Comparison of ENCODE assay signal across 36 mouse cellular contexts in genomic region chr11:100750127-100750526, GRCm38 (mm10). TPM values are rescaled to one million over a fixed set of nuclear protein-coding genes. Genes with fewer than 3 reads are reported as not detected.
"Had no signal": no experiment of that assay in that cellular context is flagged by ENCODE, and none has a peak within 500 bp of the region (broad histone marks: within the 10 kb centered on the region; RNA-seq: fewer than 3 reads in every experiment).

No protein-coding gene starts in this region.

- H3K4me1 ChIP-seq: heart, embryonic 12.5 days; hindbrain, embryonic 12.5 days; intestine, embryonic 15.5 days; limb, embryonic 12.5 days had no signal

- H3K27ac ChIP-seq: gastrocnemius, adult 2 months; heart, embryonic 10.5 days; hindbrain, embryonic 10.5 days; hindbrain, embryonic 12.5 days; hindbrain, embryonic 14.5 days; intestine, embryonic 15.5 days; layer of hippocampus, adult 2 months; limb, embryonic 10.5 days; limb, embryonic 12.5 days had no signal

- H3K9me3 ChIP-seq: heart, embryonic 10.5 days; heart, embryonic 12.5 days; hindbrain, embryonic 10.5 days; hindbrain, embryonic 12.5 days; intestine, embryonic 15.5 days; limb, embryonic 10.5 days; limb, embryonic 12.5 days had no signal

- DNase-seq: gastrocnemius, adult 2 months; gastrocnemius, postnatal 10 days; gastrocnemius, postnatal 25 days; heart, adult 18-20 months; heart, postnatal 10 days; heart, postnatal 4 days; kidney, adult 18-20 months; kidney, adult 8-10 months; kidney, postnatal 10 days; kidney, postnatal 25 days; liver had no signal

- H3K36me3 ChIP-seq: heart, embryonic 10.5 days; heart, embryonic 12.5 days; intestine, embryonic 15.5 days; limb, embryonic 10.5 days; limb, embryonic 12.5 days had no signal

- H3K9ac ChIP-seq: heart, embryonic 12.5 days; hindbrain, embryonic 12.5 days; hindbrain, embryonic 14.5 days; intestine, embryonic 15.5 days; limb, embryonic 12.5 days had no signal

- H3K4me3 ChIP-seq: gastrocnemius, adult 2 months; heart, embryonic 10.5 days; heart, embryonic 12.5 days; hindbrain, embryonic 10.5 days; hindbrain, embryonic 12.5 days; intestine, embryonic 15.5 days; layer of hippocampus, adult 2 months; limb, embryonic 10.5 days; limb, embryonic 12.5 days had no signal

RNA-seq across cellular contexts. Expression of gene Kcnh4, which starts 9.6 kb away (rescaled TPM):
- total RNA-seq: gastrocnemius, adult 2 months; gastrocnemius, postnatal 10 days; gastrocnemius, postnatal 25 days; granulocyte monocyte progenitor cell, adult 5-6 weeks; heart, adult 18-20 months; heart, adult 8-10 months; heart, postnatal 10 days; heart, postnatal 25 days; heart, postnatal 4 days had no signal
- polyA plus RNA-seq: heart, embryonic 10.5 days; heart, embryonic 12.5 days; heart, embryonic 14.5 days; heart, embryonic 16.5 days; kidney, embryonic 14.5 days; kidney, embryonic 16.5 days; limb, embryonic 10.5 days; limb, embryonic 12.5 days; liver, embryonic 11.5 days had no signal

RNA-seq across cellular contexts. Expression of gene Hcrt, which starts 12.6 kb away (rescaled TPM):
- total RNA-seq: gastrocnemius, adult 2 months; gastrocnemius, postnatal 10 days; gastrocnemius, postnatal 25 days; gastrocnemius, postnatal 4 days; granulocyte monocyte progenitor cell, adult 5-6 weeks; heart, adult 18-20 months; heart, adult 8-10 months; heart, postnatal 10 days; heart, postnatal 25 days; heart, postnatal 4 days; layer of hippocampus, adult 2 months; layer of hippocampus, postnatal 14 days; left cerebral cortex, adult 8-10 months; left cerebral cortex, postnatal 14 days had no signal
- polyA plus RNA-seq: heart, embryonic 10.5 days; heart, embryonic 12.5 days; heart, embryonic 14.5 days; heart, embryonic 16.5 days; hindbrain, embryonic 10.5 days; hindbrain, embryonic 12.5 days; hindbrain, embryonic 14.5 days; inflammation-experienced regulatory T-cells, adult 6 months; intestine, embryonic 15.5 days; intestine, postnatal 0 days; kidney, embryonic 14.5 days; kidney, embryonic 16.5 days; limb, embryonic 10.5 days; limb, embryonic 12.5 days; limb, embryonic 14.5 days; liver, embryonic 11.5 days had no signal

RNA-seq across cellular contexts. Expression of gene Hspb9, which starts 36.5 kb away (rescaled TPM):
- total RNA-seq: gastrocnemius, adult 2 months; gastrocnemius, postnatal 10 days; gastrocnemius, postnatal 25 days; gastrocnemius, postnatal 4 days; granulocyte monocyte progenitor cell, adult 5-6 weeks; heart, adult 18-20 months; heart, postnatal 10 days; heart, postnatal 25 days; heart, postnatal 4 days; layer of hippocampus, adult 2 months; layer of hippocampus, postnatal 14 days; left cerebral cortex, adult 8-10 months; left cerebral cortex, postnatal 14 days; left cerebral cortex, postnatal 36 days had no signal
- polyA plus RNA-seq: heart, embryonic 12.5 days; heart, embryonic 14.5 days; hindbrain, embryonic 14.5 days; kidney, embryonic 16.5 days; limb, embryonic 12.5 days; limb, embryonic 14.5 days had no signal
